Comparison of ENCODE assay signal across 21 mouse cellular contexts in genomic region chr17:30392031-30392430, GRCm38 (mm10).
DNase-seq lines count a peak whose midpoint lies in the region; ATAC-seq and TF ChIP-seq lines count a peak whose summit lies in the region.
"Had no signal": no experiment of that assay in that cellular context is flagged by ENCODE, and none has a peak within 500 bp of the region (broad histone marks: within the 10 kb centered on the region; RNA-seq: fewer than 3 reads in every experiment).

No protein-coding gene starts in this region.

- WGBS in liver, postnatal 0 days (ENCODE audit: insufficient replicate concordance), result 71% methylated on average over 4 of the region's 4 CpGs
- 77% methylated on average over 4 of the region's 4 CpGs for WGBS in forebrain, embryonic 16.5 days

- no peak for TF ChIP-seq CTCF in liver, postnatal 0 days (IDR thresholded peaks at IDR 0.05; ENCODE audit: low read depth)

- DNase-seq in cerebellum, adult 18-20 months, result peak; percentile 44 to 50
- DNase-seq in cerebellum, postnatal 4 days (ENCODE audit: low spot score in 2 of 2), result no peak
- no peak for DNase-seq in liver, postnatal 0 days
- no peak for DNase-seq in liver
- peak; percentile 46 for DNase-seq in cerebellum, adult 9-10 months
- peak; percentile 36 to 40 for DNase-seq in cerebellum, postnatal 36 days
- DNase-seq: adrenal gland, postnatal 14 days; gastrocnemius, postnatal 10 days; heart, adult 2 months; heart, postnatal 14 days; kidney, adult 11 months had no signal

- H3K9me3 ChIP-seq in liver, postnatal 0 days (ENCODE audit: low read length), result no peaks in the 10 kb centered on the region
- no peaks in the 10 kb centered on the region for H3K9me3 ChIP-seq in forebrain, embryonic 16.5 days (ENCODE audit: control insufficient read depth, low read length)
- H3K9me3 ChIP-seq: embryonic facial prominence, embryonic 13.5 days; forebrain, embryonic 13.5 days; heart, embryonic 15.5 days; hindbrain, embryonic 13.5 days had no signal

- H3K4me2 ChIP-seq in liver, postnatal 0 days (ENCODE audit: low read depth, low read length), result peak overlapping the region; percentile 29; the same call in 1 of the 2 replicates
- H3K4me2 ChIP-seq in forebrain, embryonic 16.5 days (ENCODE audit: low read length), result no peak overlapping the region
- H3K4me2 ChIP-seq: embryonic facial prominence, embryonic 13.5 days; forebrain, embryonic 13.5 days; heart, embryonic 11.5 days; heart, embryonic 15.5 days; hindbrain, embryonic 13.5 days had no signal

- H3K4me1 ChIP-seq in liver, postnatal 0 days (ENCODE audit: insufficient read depth), result 0 out of 2 replicates have a peak, but pooled peaks cover 4% of the 10 kb centered on the region
- peaks cover 23% of the 10 kb centered on the region for H3K4me1 ChIP-seq in forebrain, embryonic 16.5 days (replicated peaks; ENCODE audit: control insufficient read depth, insufficient read depth, low read length)
- H3K4me1 ChIP-seq: embryonic facial prominence, embryonic 13.5 days; heart, embryonic 15.5 days had no signal

- H3K9ac ChIP-seq in liver, postnatal 0 days (replicated peaks), result no peak overlapping the region
- H3K9ac ChIP-seq in forebrain, embryonic 16.5 days (replicated peaks; ENCODE audit: low read depth, low read length), result no peak overlapping the region
- H3K9ac ChIP-seq: embryonic facial prominence, embryonic 13.5 days; forebrain, embryonic 13.5 days; heart, embryonic 15.5 days; hindbrain, embryonic 13.5 days had no signal

- H3K27me3 ChIP-seq in liver, postnatal 0 days (ENCODE audit: insufficient read depth, low read length), result no peaks in the 10 kb centered on the region
- H3K27me3 ChIP-seq in forebrain, embryonic 16.5 days (replicated peaks; ENCODE audit: control insufficient read depth, insufficient read depth, low read length), result no peaks in the 10 kb centered on the region
- H3K27me3 ChIP-seq: CH12.LX; embryonic facial prominence, embryonic 13.5 days; forebrain, embryonic 13.5 days; heart, embryonic 15.5 days; hindbrain, embryonic 13.5 days; Patski had no signal

- 0 out of 2 replicates have a peak overlapping the region, but pooled peaks have one; percentile 19 for H3K27ac ChIP-seq in liver, postnatal 0 days (ENCODE audit: low read depth)
- no peak overlapping the region for H3K27ac ChIP-seq in forebrain, embryonic 16.5 days (ENCODE audit: low read length)
- H3K27ac ChIP-seq: embryonic facial prominence, embryonic 13.5 days; forebrain, embryonic 13.5 days; heart, adult 2 months; heart, embryonic 15.5 days; hindbrain, embryonic 13.5 days; hindbrain, postnatal 0 days had no signal

- ATAC-seq in liver, postnatal 0 days, result no peak
- no peak for ATAC-seq in forebrain, embryonic 16.5 days
- ATAC-seq: activated CD4-positive, CD25-positive, alpha-beta regulatory T cell, adult 4 months; forebrain, embryonic 13.5 days; hindbrain, postnatal 0 days; Patski had no signal

- H3K36me3 ChIP-seq in liver, postnatal 0 days (replicated peaks; ENCODE audit: insufficient read depth, low read length), result no peaks in the 10 kb centered on the region
- H3K36me3 ChIP-seq in forebrain, embryonic 16.5 days (ENCODE audit: control insufficient read depth, insufficient read depth), result no peaks in the 10 kb centered on the region
- H3K36me3 ChIP-seq: embryonic facial prominence, embryonic 13.5 days; heart, embryonic 15.5 days; hindbrain, embryonic 13.5 days had no signal

- TF ChIP-seq EP300 in liver, postnatal 0 days (IDR thresholded peaks at IDR 0.05; ENCODE audit: low read depth), result no peak

- H3K4me3 ChIP-seq in liver, postnatal 0 days (ENCODE audit: low read depth, low read length), result no peak overlapping the region
- H3K4me3 ChIP-seq in forebrain, embryonic 16.5 days (replicated peaks; ENCODE audit: low read length), result no peak overlapping the region
- H3K4me3 ChIP-seq: embryonic facial prominence, embryonic 13.5 days; forebrain, embryonic 13.5 days; heart, adult 2 months; heart, embryonic 15.5 days; hindbrain, embryonic 13.5 days had no signal

Comparison
In these comparisons a context has a peak if more than half of its experiments do, and no peak if none do; other contexts are left out.
1. DNase-seq: peak in cerebellum, adult 18-20 months (2 of 2), cerebellum, adult 9-10 months (single experiment) and cerebellum, postnatal 36 days (2 of 2); none in cerebellum, postnatal 4 days (0 of 2), liver, postnatal 0 days (single experiment) and liver (single experiment).